10 mouse cellular contexts compared by ENCODE assay signal in the genomic region with DNA sequence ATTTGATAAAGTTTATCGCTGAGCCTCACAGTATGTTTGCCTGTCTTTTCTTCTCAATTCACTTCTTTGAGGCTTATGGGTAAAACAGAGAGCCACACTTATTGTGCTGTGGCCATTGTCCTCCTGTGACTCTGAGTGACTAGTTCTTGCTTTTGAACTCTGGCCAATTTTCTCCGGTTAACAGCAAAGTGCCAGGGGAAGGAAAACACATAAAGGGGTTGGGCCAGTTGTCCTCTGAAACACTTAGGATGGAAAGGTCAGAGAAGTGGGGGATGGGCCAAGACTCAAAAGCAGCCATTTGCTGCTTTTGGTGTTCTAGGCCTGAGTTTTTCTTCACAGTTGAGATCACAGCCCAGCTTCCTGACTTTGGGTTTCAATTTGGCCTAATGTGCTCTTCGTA. TPM values are rescaled to one million over a fixed set of nuclear protein-coding genes. Genes with fewer than 3 reads are reported as not detected.
A peak's percentile ranks its signal among the peaks of the same experiment; 100 is the strongest.
DNase-seq lines count a peak whose midpoint lies in the region; ATAC-seq and TF ChIP-seq lines count a peak whose summit lies in the region.
"Had no signal": no experiment of that assay in that cellular context is flagged by ENCODE, and none has a peak within 500 bp of the region (broad histone marks: within the 10 kb centered on the region; RNA-seq: fewer than 3 reads in every experiment).

No protein-coding gene starts in this region.

- H3K9ac ChIP-seq in hindbrain, postnatal 0 days (replicated peaks; ENCODE audit: low read length), result no peak overlapping the region
- no peak overlapping the region for H3K9ac ChIP-seq in hindbrain, embryonic 14.5 days
- no peak overlapping the region for H3K9ac ChIP-seq in heart, embryonic 11.5 days (ENCODE audit: low read depth, low read length)
- H3K9ac ChIP-seq in kidney, postnatal 0 days (ENCODE audit: low read depth, low read length), result no peak overlapping the region
- no peak overlapping the region for H3K9ac ChIP-seq in stomach, embryonic 14.5 days (replicated peaks; ENCODE audit: low read depth, low read length)
- H3K9ac ChIP-seq: limb, embryonic 13.5 days had no signal

- no peaks in the 10 kb centered on the region for H3K4me1 ChIP-seq in hindbrain, postnatal 0 days (ENCODE audit: insufficient read depth, low read length)
- 0 out of 2 replicates have a peak, but pooled peaks cover 6% of the 10 kb centered on the region for H3K4me1 ChIP-seq in hindbrain, embryonic 14.5 days (replicated peaks; ENCODE audit: control insufficient read depth, insufficient read depth, low read length)
- H3K4me1 ChIP-seq in heart, embryonic 11.5 days (ENCODE audit: control insufficient read depth, insufficient read depth, low read length), result peaks cover 11% of the 10 kb centered on the region
- peaks cover 7% of the 10 kb centered on the region; the same call in 1 of the 2 replicates for H3K4me1 ChIP-seq in kidney, postnatal 0 days (replicated peaks; ENCODE audit: insufficient read depth, low read length)
- peaks cover 8% of the 10 kb centered on the region; the same call in 1 of the 2 replicates for H3K4me1 ChIP-seq in stomach, embryonic 14.5 days (ENCODE audit: control insufficient read depth, insufficient read depth, low read length)

- H3K4me3 ChIP-seq in hindbrain, postnatal 0 days (ENCODE audit: low read length), result no peak overlapping the region
- H3K4me3 ChIP-seq in hindbrain, embryonic 14.5 days (replicated peaks; ENCODE audit: low read length), result no peak overlapping the region
- no peak overlapping the region for H3K4me3 ChIP-seq in heart, embryonic 11.5 days (ENCODE audit: low read depth, low read length)
- H3K4me3 ChIP-seq in kidney, postnatal 0 days (replicated peaks; ENCODE audit: low read depth, low read length), result no peak overlapping the region
- H3K4me3 ChIP-seq in stomach, embryonic 14.5 days (ENCODE audit: low read depth, low read length), result no peak overlapping the region
- H3K4me3 ChIP-seq: limb, embryonic 13.5 days had no signal

- no peak overlapping the region for H3K4me2 ChIP-seq in hindbrain, postnatal 0 days (ENCODE audit: low read depth, low read length)
- H3K4me2 ChIP-seq in hindbrain, embryonic 14.5 days (replicated peaks), result no peak overlapping the region
- H3K4me2 ChIP-seq in heart, embryonic 11.5 days, result no peak overlapping the region
- no peak overlapping the region for H3K4me2 ChIP-seq in kidney, postnatal 0 days (ENCODE audit: low read length)
- no peak overlapping the region for H3K4me2 ChIP-seq in stomach, embryonic 14.5 days (replicated peaks; ENCODE audit: low read depth, low read length)
- H3K4me2 ChIP-seq: limb, embryonic 13.5 days had no signal

- H3K9me3 ChIP-seq in hindbrain, postnatal 0 days (ENCODE audit: low read length), result no peaks in the 10 kb centered on the region
- no peaks in the 10 kb centered on the region for H3K9me3 ChIP-seq in hindbrain, embryonic 14.5 days (ENCODE audit: control insufficient read depth, low read length)
- H3K9me3 ChIP-seq in heart, embryonic 11.5 days (replicated peaks; ENCODE audit: control insufficient read depth, low read length), result no peaks in the 10 kb centered on the region
- H3K9me3 ChIP-seq in kidney, postnatal 0 days (replicated peaks; ENCODE audit: low read length), result no peaks in the 10 kb centered on the region
- H3K9me3 ChIP-seq in stomach, embryonic 14.5 days (ENCODE audit: control insufficient read depth, low read depth, low read length), result no peaks in the 10 kb centered on the region
- H3K9me3 ChIP-seq: limb, embryonic 13.5 days had no signal

- H3K36me3 ChIP-seq in hindbrain, postnatal 0 days (ENCODE audit: insufficient read depth, low read length), result no peaks in the 10 kb centered on the region
- H3K36me3 ChIP-seq in hindbrain, embryonic 14.5 days (replicated peaks; ENCODE audit: control insufficient read depth, insufficient read depth), result no peaks in the 10 kb centered on the region
- no peaks in the 10 kb centered on the region for H3K36me3 ChIP-seq in heart, embryonic 11.5 days (ENCODE audit: control insufficient read depth, insufficient read depth, low read length)
- no peaks in the 10 kb centered on the region for H3K36me3 ChIP-seq in kidney, postnatal 0 days (ENCODE audit: insufficient read depth, low read length)
- no peaks in the 10 kb centered on the region for H3K36me3 ChIP-seq in stomach, embryonic 14.5 days (ENCODE audit: control insufficient read depth, insufficient read depth, low read length)
- H3K36me3 ChIP-seq: limb, embryonic 13.5 days had no signal

- H3K27ac ChIP-seq in hindbrain, postnatal 0 days, result no peak overlapping the region
- no peak overlapping the region for H3K27ac ChIP-seq in hindbrain, embryonic 14.5 days
- 0 out of 2 replicates have a peak overlapping the region, but pooled peaks have one; percentile 46 for H3K27ac ChIP-seq in heart, embryonic 11.5 days (ENCODE audit: low read depth, low read length)
- peak overlapping the region; percentile 16; the same call in 1 of the 2 replicates for H3K27ac ChIP-seq in kidney, postnatal 0 days
- peak overlapping the region; percentile 29; the same call in 1 of the 2 replicates for H3K27ac ChIP-seq in stomach, embryonic 14.5 days (ENCODE audit: low read length)
- H3K27ac ChIP-seq: limb, embryonic 13.5 days had no signal

- no peak for ATAC-seq in hindbrain, postnatal 0 days
- ATAC-seq in hindbrain, embryonic 14.5 days (ENCODE audit: low FRiP score), result no peak
- no peak for ATAC-seq in heart, embryonic 11.5 days (replicated peaks; ENCODE audit: insufficient number of reproducible peaks, low FRiP score, low TSS enrichment)
- no peak for ATAC-seq in kidney, postnatal 0 days (replicated peaks; ENCODE audit: low FRiP score, low read depth)
- no peak for ATAC-seq in stomach, embryonic 14.5 days (ENCODE audit: insufficient number of reproducible peaks, insufficient read depth, low FRiP score, low read depth)
- ATAC-seq in granulocyte monocyte progenitor cell, adult 5-6 weeks (replicated peaks; ENCODE audit: poor library complexity, severe bottlenecking), result no peak

- H3K27me3 ChIP-seq in hindbrain, postnatal 0 days (ENCODE audit: insufficient read depth, low read length), result no peaks in the 10 kb centered on the region
- H3K27me3 ChIP-seq in hindbrain, embryonic 14.5 days (ENCODE audit: control insufficient read depth, insufficient read depth, low read length), result no peaks in the 10 kb centered on the region
- no peaks in the 10 kb centered on the region for H3K27me3 ChIP-seq in heart, embryonic 11.5 days (ENCODE audit: control insufficient read depth, insufficient read depth, low read length)
- H3K27me3 ChIP-seq in kidney, postnatal 0 days (ENCODE audit: insufficient read depth, low read length), result no peaks in the 10 kb centered on the region
- no peaks in the 10 kb centered on the region for H3K27me3 ChIP-seq in stomach, embryonic 14.5 days (ENCODE audit: control insufficient read depth, insufficient read depth, low read length)
- H3K27me3 ChIP-seq: CH12.LX; limb, embryonic 13.5 days had no signal

- TF ChIP-seq CTCF in hindbrain, postnatal 0 days (IDR thresholded peaks at IDR 0.05; ENCODE audit: low read depth), result no peak
- TF ChIP-seq CTCF in kidney, postnatal 0 days (IDR thresholded peaks at IDR 0.05; ENCODE audit: low read depth), result no peak

- 40% methylated on average over 3 of the region's 3 CpGs for WGBS in hindbrain, postnatal 0 days
- 33% methylated on average over 3 of the region's 3 CpGs for WGBS in hindbrain, embryonic 14.5 days
- WGBS in heart, embryonic 11.5 days (ENCODE audit: insufficient replicate concordance), result 40% methylated on average over 3 of the region's 3 CpGs
- WGBS in kidney, postnatal 0 days, result 39% methylated on average over 3 of the region's 3 CpGs
- WGBS in stomach, embryonic 14.5 days, result 49% methylated on average over 3 of the region's 3 CpGs

- peak; percentile 18 for DNase-seq in hindbrain, postnatal 0 days (ENCODE audit: low spot score)
- no peak for DNase-seq in hindbrain, embryonic 14.5 days (ENCODE audit: low spot score)
- peak; percentile 37 for DNase-seq in kidney, postnatal 0 days (ENCODE audit: low spot score)
- no peak for DNase-seq in thymus, postnatal 14 days
- DNase-seq in cerebellum, postnatal 36 days, result no peak

RNA-seq across cellular contexts. Expression of gene Plk2, which starts 50.0 kb away (rescaled TPM):
- 81.9 and 89.7 TPM in 2 replicates for total RNA-seq in hindbrain, postnatal 0 days (2014; rRNA removed)
- 79.2 and 86.2 TPM in 2 replicates for polyA plus RNA-seq in hindbrain, postnatal 0 days (2015; fragmentation: Nextera tagmentation; extraction: Ambion mirVana)
- 142 and 150 TPM in 2 replicates for polyA plus RNA-seq in hindbrain, embryonic 14.5 days (2014; fragmentation: Nextera tagmentation; extraction: Ambion mirVana)
- polyA plus RNA-seq in heart, embryonic 11.5 days (2014; fragmentation: Nextera tagmentation; extraction: Ambion mirVana), result 122 and 146 TPM in 2 replicates
- polyA plus RNA-seq in kidney, postnatal 0 days (2015; fragmentation: Nextera tagmentation; extraction: Ambion mirVana), result 50.5 and 54.9 TPM in 2 replicates
- polyA plus RNA-seq in stomach, embryonic 14.5 days (2014; fragmentation: Nextera tagmentation; extraction: Ambion mirVana), result 111 and 131 TPM in 2 replicates
- total RNA-seq in granulocyte monocyte progenitor cell, adult 5-6 weeks (2014; fragmentation: Nextera tagmentation), result not detected in 2 replicates
- total RNA-seq in granulocyte monocyte progenitor cell, adult 5-6 weeks (2017), result 2.3 and 5.2 TPM in 2 replicates

Comparison
In these comparisons a context has a peak if more than half of its experiments do, and no peak if none do; other contexts are left out.
1. DNase-seq: peak in hindbrain, postnatal 0 days (single experiment) and kidney, postnatal 0 days (single experiment); none in hindbrain, embryonic 14.5 days (single experiment), thymus, postnatal 14 days (single experiment) and cerebellum, postnatal 36 days (0 of 2).
2. H3K27ac ChIP-seq: peak in heart, embryonic 11.5 days (single experiment), kidney, postnatal 0 days (single experiment) and stomach, embryonic 14.5 days (single experiment); none in hindbrain, postnatal 0 days (single experiment) and hindbrain, embryonic 14.5 days (single experiment).